Mouse (Mus musculus) CH12.LX (cell line): Measurements from ENCODE around the gene Bhlha15. TPM values are rescaled to one million over a fixed set of nuclear protein-coding genes. Genes with fewer than 3 reads are reported as not detected.

Source experiments
- DNase-seq: peaks from one replicate; pipeline ENCODE4 v3.0.0-alpha.2; 2013; ENCODE audit errors: extremely low read depth
- H3K27ac ChIP-seq: 2 replicates; pipeline ENCODE4 v1.5.1; 2012; ENCODE audit warnings: low read depth, mild to moderate bottlenecking, control low read depth, moderate library complexity; ENCODE audit not compliant: insufficient read depth
- H3K27me3 ChIP-seq: replicated peaks from 2 replicates; pipeline ENCODE3; 2012; ENCODE audit warnings: inconsistent platforms
- H3K36me3 ChIP-seq, 2 experiments: replicated peaks in 1 of 2; 2 replicates each; pipeline versions ENCODE3 to v1.6.1; 2012; ENCODE audit warnings: inconsistent platforms in 1 of 2, low read length in 1 of 2, mild to moderate bottlenecking in 1 of 2, mixed read lengths in 1 of 2, moderate library complexity in 1 of 2; ENCODE audit not compliant: control insufficient read depth in 1 of 2, insufficient read depth in 1 of 2
- H3K4me1 ChIP-seq, 2 experiments: 2 replicates each; pipeline ENCODE4 v1.6.1; 2012; ENCODE audit warnings: inconsistent platforms in 1 of 2, moderate library complexity in 1 of 2; ENCODE audit not compliant: insufficient read depth in 2 of 2, control insufficient read depth in 1 of 2
- H3K4me2 ChIP-seq: 2 replicates; pipeline ENCODE4 v1.6.1; 2012; ENCODE audit warnings: low read depth, mild to moderate bottlenecking, control low read depth; ENCODE audit not compliant: poor library complexity, insufficient read depth, severe bottlenecking
- H3K4me3 ChIP-seq, 3 experiments: fragments of 150-350 bp in 1 of 3; sonication (generic) in 1 of 3; replicated peaks in 1 of 3; 2 replicates each; pipeline versions ENCODE3 to v1.5.1; 2011 to 2012; ENCODE audit warnings: low read depth in 2 of 3, low read length in 2 of 3, mild to moderate bottlenecking in 2 of 3, moderate library complexity in 2 of 3, control low read depth in 1 of 3, improper control_type of control experiment in 1 of 3, inconsistent platforms in 1 of 3, mixed read lengths in 1 of 3; ENCODE audit not compliant: poor library complexity in 1 of 3
- H3K79me2 ChIP-seq: replicated peaks from 2 replicates; pipeline ENCODE4 v1.6.1; 2012; ENCODE audit warnings: mild to moderate bottlenecking, moderate library complexity; ENCODE audit not compliant: control insufficient read depth, poor library complexity, insufficient read depth, severe bottlenecking; ENCODE audit errors: extremely low read depth
- H3K9ac ChIP-seq: 2 replicates; pipeline ENCODE4 v1.6.1; 2012; ENCODE audit warnings: low read depth, mild to moderate bottlenecking, control low read depth, moderate library complexity; ENCODE audit not compliant: insufficient read depth
- H3K9me3 ChIP-seq: replicated peaks from 2 replicates; pipeline ENCODE3; 2012; ENCODE audit warnings: low read length, inconsistent platforms, mixed read lengths
- CHD1 ChIP-seq: IDR thresholded peaks from 2 replicates; pipeline ENCODE4 v1.6.1; 2012; ENCODE audit warnings: low read depth, low read length, improper control_type of control experiment, inconsistent platforms
- CTCF ChIP-seq, 2 experiments: IDR thresholded peaks in 1 of 2; conservative IDR thresholded peaks in 1 of 2; 2 replicates each; pipeline ENCODE4 v1.5.1; 2011 to 2012; ENCODE audit warnings: low read depth in 2 of 2, low read length in 2 of 2, improper control_type of control experiment in 1 of 2, inconsistent platforms in 1 of 2, mild to moderate bottlenecking in 1 of 2, moderate library complexity in 1 of 2
- ELF1 ChIP-seq: IDR thresholded peaks from 2 replicates; pipeline ENCODE4 v1.6.1; 2014; ENCODE audit warnings: low read depth, mild to moderate bottlenecking, inconsistent platforms, low read length, improper control_type of control experiment
- EP300 ChIP-seq: IDR thresholded peaks from 2 replicates; pipeline ENCODE4 v1.6.1; 2011; ENCODE audit warnings: low read length, improper control_type of control experiment
- GABPA ChIP-seq: IDR thresholded peaks from 2 replicates; pipeline ENCODE4 v1.6.1; 2012; ENCODE audit warnings: low read depth, low read length, improper control_type of control experiment, inconsistent platforms; ENCODE audit not compliant: insufficient replicate concordance
- HCFC1 ChIP-seq: IDR thresholded peaks from 2 replicates; pipeline ENCODE4 v1.6.1; 2012; ENCODE audit warnings: low read depth, mild to moderate bottlenecking, inconsistent platforms, low read length, improper control_type of control experiment
- IRF4 ChIP-seq: IDR thresholded peaks from 2 replicates; pipeline ENCODE4 v1.6.1; 2014; ENCODE audit warnings: low read depth, mild to moderate bottlenecking, inconsistent platforms, low read length, improper control_type of control experiment
- JUN ChIP-seq: IDR thresholded peaks from 2 replicates; pipeline ENCODE4 v1.6.1; 2011; ENCODE audit warnings: low read depth, mild to moderate bottlenecking, low read length, improper control_type of control experiment, moderate library complexity; ENCODE audit not compliant: insufficient read depth
- JUND ChIP-seq: conservative IDR thresholded peaks from 2 replicates; pipeline ENCODE4 v1.6.1; 2011; ENCODE audit warnings: low read depth, low read length, improper control_type of control experiment
- MAX ChIP-seq: IDR thresholded peaks from 2 replicates; pipeline ENCODE4 v1.6.1; 2011; ENCODE audit warnings: low read length, improper control_type of control experiment
- NELFE ChIP-seq: IDR thresholded peaks from 2 replicates; pipeline ENCODE4 v1.6.1; 2011; ENCODE audit warnings: low read depth, low read length, improper control_type of control experiment
- POLR2A ChIP-seq: IDR thresholded peaks from 2 replicates; pipeline ENCODE4 v1.6.1; 2011; ENCODE audit warnings: low read depth, mild to moderate bottlenecking, improper control_type of control experiment, low read length
- POLR2AphosphoS2 ChIP-seq: IDR thresholded peaks from 2 replicates; pipeline ENCODE4 v1.6.1; 2011; ENCODE audit warnings: low read depth, low read length, improper control_type of control experiment
- RAD21 ChIP-seq: IDR thresholded peaks from 2 replicates; pipeline ENCODE4 v1.6.1; 2011; ENCODE audit warnings: low read depth, mild to moderate bottlenecking, low read length, improper control_type of control experiment, moderate library complexity
- RCOR1 ChIP-seq: conservative IDR thresholded peaks from 2 replicates; pipeline ENCODE4 v1.6.1; 2012; ENCODE audit warnings: low read depth, mild to moderate bottlenecking, inconsistent platforms, low read length, improper control_type of control experiment
- SMC3 ChIP-seq: IDR thresholded peaks from 2 replicates; pipeline ENCODE4 v1.6.1; 2011; ENCODE audit warnings: low read depth, low read length, improper control_type of control experiment
- TBP ChIP-seq: conservative IDR thresholded peaks from 2 replicates; pipeline ENCODE4 v1.6.1; 2011; ENCODE audit warnings: low read depth, low read length, improper control_type of control experiment
- ZNF384 ChIP-seq: IDR thresholded peaks from 2 replicates; pipeline ENCODE4 v1.6.1; 2012; ENCODE audit warnings: low read depth, low read length, improper control_type of control experiment, inconsistent platforms
- dilution Hi-C: fragments of 300-500 bp; cut with MboI; formaldehyde crosslinking; loops from 2 replicates; pipeline ENCODE4 v1.14.3; 2020; ENCODE audit warnings: low sequenced_read_pairs; ENCODE audit not compliant: extremely low pct_unique_long_range_greater_than_20kb, extremely low pct_ligation_motif_present
- in situ Hi-C: fragments of 300-500 bp; cut with MboI; formaldehyde crosslinking; loops from 3 replicates; pipeline ENCODE4 v1.14.3; 2019; ENCODE audit warnings: low sequenced_read_pairs, low pct_ligation_motif_present, low pct_unique_long_range_greater_than_20kb, mixed read lengths
- polyA plus RNA-seq: library from polyadenylated mRNA; unstranded; fragments of >175 nt; gene quantifications from 2 replicates; pipeline ENCODE4 v1.2.1, GENCODE M21; 2012; ENCODE audit warnings: low read depth; ENCODE audit not compliant: insufficient read length
- total RNA-seq, 2 experiments: library from RNA; depleted of rRNA; stranded (reverse); fragments of 300-350 nt in 1 of 2; fragments of >200 nt in 1 of 2; gene quantifications; 2 replicates each; pipeline ENCODE4 v1.2.3; 2012 to 2014

The Bhlha15 gene
- total and polyA plus RNA-seq, 3 experiments = 0.90 to 6.1 (median 4.0) TPM

DNA sequence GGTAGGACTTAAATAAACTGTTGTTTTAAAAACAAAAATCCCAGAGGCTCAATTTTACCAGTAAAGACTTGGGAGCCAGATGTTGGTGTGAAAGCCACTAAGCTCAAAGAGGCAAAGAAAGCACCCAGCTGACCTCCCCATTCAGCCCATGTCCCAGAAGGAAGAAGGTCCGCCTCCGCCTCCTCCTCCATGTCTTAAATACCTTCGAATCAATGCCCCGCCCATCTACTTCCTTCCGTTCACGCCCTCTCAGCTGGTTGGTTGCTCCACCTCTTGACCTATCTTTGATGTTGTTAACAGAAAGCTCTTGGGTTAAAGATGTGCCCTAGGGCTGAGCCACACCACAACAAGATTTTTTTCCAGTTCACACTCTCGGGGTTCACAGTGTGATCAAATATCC is 40.1 kb downstream of the Bhlha15 start:
- Histone ChIP-seq H3K4me3 (no peak overlapping the region), H3K27me3 (no peaks in the 10 kb centered on the region), H3K9ac (no peak overlapping the region), H3K4me1 (no peaks in the 10 kb centered on the region; a peak in 1 of 4 replicates), H3K4me2 (no peak overlapping the region), H3K36me3 (no peaks in the 10 kb centered on the region), H3K79me2 (no peaks in the 10 kb centered on the region), H3K9me3 (peaks cover 7% of the 10 kb centered on the region), H3K27ac (no peak overlapping the region)
- dilution Hi-C loops = no loop called here
- no peak for TF ChIP-seq JUND
- TF ChIP-seq GABPA = no peak
- no peak for TF ChIP-seq HCFC1
- no peak for TF ChIP-seq RCOR1
- TF ChIP-seq MAX = no peak
- no peak for TF ChIP-seq JUN
- TF ChIP-seq IRF4 = no peak
- no peak for TF ChIP-seq SMC3
- no peak for TF ChIP-seq POLR2AphosphoS2
- no peak for TF ChIP-seq ZNF384
- no peak for TF ChIP-seq EP300
- in situ Hi-C loops = no loop called here
- no peak for DNase-seq

DNA sequence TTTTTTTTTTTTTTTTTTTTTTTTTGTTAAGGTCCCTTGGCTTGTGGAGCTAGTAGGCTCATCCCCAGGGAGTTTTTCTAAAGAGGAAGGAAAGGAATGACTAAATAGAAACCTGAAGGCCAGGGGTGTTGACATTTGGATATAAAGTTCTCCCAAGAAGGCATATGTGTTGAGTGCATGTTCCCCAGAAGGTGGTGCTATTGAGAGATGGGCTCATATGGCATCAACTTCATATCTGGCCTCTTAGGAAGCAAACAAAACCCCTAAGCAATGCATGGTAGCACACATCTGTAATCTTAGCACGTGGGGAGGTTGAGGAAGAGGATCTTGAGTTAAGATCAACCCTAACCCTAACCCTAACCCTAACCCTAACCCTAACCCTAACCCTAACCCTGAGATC is 41.3 kb downstream of the Bhlha15 start:
- Histone ChIP-seq H3K9ac (no peak overlapping the region), H3K27me3 (no peaks in the 10 kb centered on the region), H3K4me2 (no peak overlapping the region), H3K27ac (no peak overlapping the region), H3K36me3 (no peaks in the 10 kb centered on the region), H3K9me3 (peaks cover 7% of the 10 kb centered on the region), H3K79me2 (no peaks in the 10 kb centered on the region), H3K4me1 (no peaks in the 10 kb centered on the region; a peak in 1 of 4 replicates)
- dilution Hi-C loops (no loop called here), in situ Hi-C loops (no loop called here)
- peak; percentile 46 for DNase-seq
- TF ChIP-seq CTCF (conservative IDR thresholded peaks at IDR 0.05 in 1 of 2, IDR thresholded peaks at IDR 0.05 in 1 of 2; ENCODE audit: low read depth in 2 of 2, low read length in 2 of 2) (peak; percentile 25 to 53; a peak in 3 of 4 replicates), TBP (no peak), POLR2A (no peak), SMC3 (peak; percentile 40), RAD21 (peak; percentile 22)
- TF ChIP-seq, all 38 proteins: peak for 3
- H3K4me3 ChIP-seq = no peak overlapping the region

DNA sequence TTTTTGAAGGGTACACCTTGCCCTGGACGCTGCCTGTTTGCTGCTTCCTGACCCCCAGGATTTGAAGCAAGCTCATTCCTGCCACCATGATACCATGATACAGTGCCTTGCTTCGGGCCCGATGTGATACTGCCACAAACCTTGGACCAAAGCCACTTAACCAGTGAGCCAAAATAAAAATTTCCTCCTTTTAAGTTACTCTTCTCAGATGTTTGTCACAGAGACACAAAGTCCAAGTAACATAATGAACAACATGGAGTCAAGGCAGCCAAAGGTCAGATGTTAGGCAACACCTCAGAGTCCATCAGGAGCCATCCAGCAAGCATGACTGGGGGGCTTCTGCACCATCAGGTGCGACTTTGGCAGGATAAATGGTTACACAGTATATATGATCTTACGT is 42.4 kb downstream of the Bhlha15 start:
- in situ Hi-C loops (no loop called here), dilution Hi-C loops (no loop called here)
- TF ChIP-seq CHD1 = no peak
- no peak for TF ChIP-seq ELF1
- TF ChIP-seq IRF4 = no peak
- TF ChIP-seq NELFE = no peak
- no peak for TF ChIP-seq GABPA
- Histone ChIP-seq H3K79me2 (no peaks in the 10 kb centered on the region), H3K4me2 (no peak overlapping the region), H3K9me3 (peaks cover 8% of the 10 kb centered on the region), H3K36me3 (no peaks in the 10 kb centered on the region), H3K27ac (no peak overlapping the region), H3K4me1 (no peaks in the 10 kb centered on the region; a peak in 1 of 4 replicates), H3K4me3 (no peak overlapping the region), H3K9ac (no peak overlapping the region), H3K27me3 (no peaks in the 10 kb centered on the region)
- DNase-seq = no peak
